Mouse (Mus musculus): ENCODE data around the gene Ivd.

DNA sequence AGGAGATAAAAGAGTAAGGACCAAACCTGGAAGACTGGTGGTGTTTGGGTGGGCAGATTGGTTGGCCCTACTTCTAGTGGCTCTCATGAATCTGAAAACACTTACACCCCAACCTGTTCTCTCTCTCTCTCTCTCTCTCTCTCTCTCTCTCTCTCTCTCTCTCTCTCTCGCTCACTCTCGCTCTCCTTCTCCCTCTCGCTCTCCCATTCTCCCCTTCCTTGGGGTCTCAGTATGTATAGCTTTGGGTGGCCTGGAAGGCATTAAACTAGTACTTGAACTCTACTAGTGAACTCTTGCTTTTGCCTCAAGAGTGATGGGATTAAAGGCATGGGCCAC, 554 bp downstream of the Ivd start:
- TF ChIP-seq GATA1 (IDR thresholded peaks at IDR 0.05; ENCODE audit: borderline replicate concordance, low read length) (no peak), FLI1 (IDR thresholded peaks at IDR 0.05; ENCODE audit: low read length) (no peak)

All from megakaryocyte, embryonic 14.5 days (primary cell).